Mouse (Mus musculus) left cerebral cortex, adult 11 months (tissue): ENCODE data around the gene Gm5798.
"Not testable (repeated sequence)": the region's sequence is repeated elsewhere in the genome, so short reads cannot be mapped to it uniquely, and the experiment has no call there.

Experiments used
- DNase-seq: peaks from one replicate; pipeline ENCODE4 v3.0.0; 2022; ENCODE audit warnings: low spot score

The Gm5798 gene

GRCm38 (mm10) chr14:41348309-41348708 is at the start of gene Gm5798:
Gm5798 (plus strand) TSS chr14:41348609.
- not testable (repeated sequence) for DNase-seq

GRCm38 (mm10) chr14:41386279-41386678 is 37.9 kb downstream of the Gm5798 start, which contains the start of gene Gm7945:
Gm7945 (minus strand) TSS chr14:41386379.
- not testable (repeated sequence) for DNase-seq
